Mouse (Mus musculus) thymus, postnatal 10 days (tissue): ENCODE measurements around the gene Ehd3.

ENCODE experiments used
- DNase-seq, 2 experiments: peaks; one replicate each; pipeline ENCODE4 v3.0.0; 2021; ENCODE audit warnings: low spot score in 2 of 2

Ehd3 gene

GRCm38 (mm10) chr17:73803521-73804184, at the start of gene Ehd3:
Ehd3 (plus strand) TSS chr17:73804134.
- DNase-seq, result no peak

GRCm38 (mm10) chr17:73770964-73771363, 33.0 kb upstream of the Ehd3 start:
- no peak for DNase-seq

- no peak for DNase-seq
Observed at GRCm38 (mm10) chr17:73786642-73787311, 17.2 kb upstream of the Ehd3 start.

- no peak for DNase-seq
Observed at GRCm38 (mm10) chr17:73790284-73791020, 13.5 kb upstream of the Ehd3 start.

GRCm38 (mm10) chr17:73796789-73797188, 7.1 kb upstream of the Ehd3 start:
- DNase-seq, result no peak

- DNase-seq, result no peak
Observed at GRCm38 (mm10) chr17:73797706-73798105, 6.2 kb upstream of the Ehd3 start.

GRCm38 (mm10) chr17:73804592-73805271, 798 bp downstream of the Ehd3 start:
- peak; percentile 88 to 91 for DNase-seq

GRCm38 (mm10) chr17:73806331-73806730, 2.4 kb downstream of the Ehd3 start:
- no peak for DNase-seq

- DNase-seq, result no peak
Observed at GRCm38 (mm10) chr17:73807211-73807610, 3.3 kb downstream of the Ehd3 start.

GRCm38 (mm10) chr17:73808431-73808830, 4.5 kb downstream of the Ehd3 start:
- no peak for DNase-seq

- no peak for DNase-seq
Observed at GRCm38 (mm10) chr17:73810801-73811200, 6.9 kb downstream of the Ehd3 start.

GRCm38 (mm10) chr17:73811566-73811965, 7.6 kb downstream of the Ehd3 start:
- no peak for DNase-seq

- peak in 1 of 2 experiments; percentile 43 for DNase-seq
Observed at GRCm38 (mm10) chr17:73813031-73813660, 9.2 kb downstream of the Ehd3 start.

- peak; percentile 65 to 79 for DNase-seq
Observed at GRCm38 (mm10) chr17:73814500-73815190, 10.7 kb downstream of the Ehd3 start.

GRCm38 (mm10) chr17:73817697-73818380, 13.9 kb downstream of the Ehd3 start:
- DNase-seq, result no peak

GRCm38 (mm10) chr17:73818936-73819335, 15.0 kb downstream of the Ehd3 start:
- DNase-seq, result no peak

GRCm38 (mm10) chr17:73820726-73821125, 16.8 kb downstream of the Ehd3 start:
- DNase-seq, result no peak

GRCm38 (mm10) chr17:73822255-73822654, 18.3 kb downstream of the Ehd3 start:
- DNase-seq, result peak; percentile 59 to 65

GRCm38 (mm10) chr17:73823121-73824021, 19.4 kb downstream of the Ehd3 start:
- peak in 1 of 2 experiments; percentile 43 for DNase-seq

- no peak for DNase-seq
Observed at GRCm38 (mm10) chr17:73824022-73824340, 20.0 kb downstream of the Ehd3 start.
